Mouse (Mus musculus) liver, postnatal 0 days (tissue): ENCODE data around the gene Casp7.

Source experiments
- CTCF ChIP-seq: sonication (generic); IDR thresholded peaks from 2 replicates; pipeline ENCODE4 v1.5.1; 2016; ENCODE audit warnings: antibody characterized with exemption, low read depth
- EP300 ChIP-seq: IDR thresholded peaks from 2 replicates; pipeline ENCODE4 v1.6.1; 2016; ENCODE audit warnings: antibody characterized with exemption, low read depth, mild to moderate bottlenecking

- TF ChIP-seq EP300, result no peak
- TF ChIP-seq CTCF, result no peak
Measured at GRCm38 (mm10) chr19:56370389-56371150, 26.4 kb upstream of the Casp7 start.
